In genomic region chr5:141985003-141985402, GRCm38 (mm10) we compare ENCODE assay signal across 9 mouse cellular contexts.
DNase-seq lines count a peak whose midpoint lies in the region; ATAC-seq lines count a peak whose summit lies in the region.
"Had no signal": no experiment of that assay in that cellular context is flagged by ENCODE, and none has a peak within 500 bp of the region (broad histone marks: within the 10 kb centered on the region; RNA-seq: fewer than 3 reads in every experiment).

No protein-coding gene starts in this region.

- 15% methylated on average over 8 of the region's 8 CpGs for WGBS in hindbrain, embryonic 11.5 days
- WGBS in hindbrain, embryonic 13.5 days, result 11% methylated on average over 8 of the region's 8 CpGs
- WGBS in liver, embryonic 11.5 days, result 7% methylated on average over 8 of the region's 8 CpGs

- no peak overlapping the region for H3K9ac ChIP-seq in hindbrain, embryonic 11.5 days (ENCODE audit: low read depth, low read length)
- no peak overlapping the region for H3K9ac ChIP-seq in hindbrain, embryonic 13.5 days
- no peak overlapping the region for H3K9ac ChIP-seq in liver, embryonic 11.5 days (ENCODE audit: low read depth, low read length)
- H3K9ac ChIP-seq: midbrain, embryonic 12.5 days had no signal

- no peaks in the 10 kb centered on the region for H3K27me3 ChIP-seq in hindbrain, embryonic 11.5 days (ENCODE audit: control insufficient read depth, insufficient read depth, low read length)
- no peaks in the 10 kb centered on the region for H3K27me3 ChIP-seq in hindbrain, embryonic 13.5 days
- H3K27me3 ChIP-seq in liver, embryonic 11.5 days (replicated peaks; ENCODE audit: control insufficient read depth, insufficient read depth, low read length), result no peaks in the 10 kb centered on the region

- no peak overlapping the region for H3K27ac ChIP-seq in hindbrain, embryonic 11.5 days (ENCODE audit: low read depth, low read length)
- H3K27ac ChIP-seq in hindbrain, embryonic 13.5 days, result no peak overlapping the region
- no peak overlapping the region for H3K27ac ChIP-seq in liver, embryonic 11.5 days (ENCODE audit: low read depth, low read length)
- H3K27ac ChIP-seq: midbrain, embryonic 12.5 days had no signal

- ATAC-seq in hindbrain, embryonic 11.5 days (ENCODE audit: low FRiP score), result no peak
- ATAC-seq in hindbrain, embryonic 13.5 days (ENCODE audit: low FRiP score), result no peak
- no peak for ATAC-seq in liver, embryonic 11.5 days (replicated peaks; ENCODE audit: low FRiP score)

- no peaks in the 10 kb centered on the region for H3K36me3 ChIP-seq in hindbrain, embryonic 11.5 days (ENCODE audit: control insufficient read depth, insufficient read depth, low read length)
- no peaks in the 10 kb centered on the region for H3K36me3 ChIP-seq in hindbrain, embryonic 13.5 days
- H3K36me3 ChIP-seq in liver, embryonic 11.5 days (ENCODE audit: control insufficient read depth, insufficient read depth, low read length), result no peaks in the 10 kb centered on the region
- H3K36me3 ChIP-seq: midbrain, embryonic 12.5 days had no signal

- peak; percentile 84 for DNase-seq in hindbrain, embryonic 11.5 days (ENCODE audit: low spot score)
- peak; percentile 74 to 91 for DNase-seq in adrenal gland, adult (ENCODE audit: inconsistent age in 2 of 2, low spot score in 1 of 2)
- peak; percentile 72 for DNase-seq in embryo, embryonic 11.5 days (ENCODE audit: low read depth, low spot score)
- peak; percentile 90 for DNase-seq in heart, postnatal 4 days
- DNase-seq in liver, embryonic 11.5 days (ENCODE audit: low spot score), result peak; percentile 46
- peak; percentile 65 for DNase-seq in ovary, postnatal 36 days (ENCODE audit: low spot score)
- DNase-seq in thymus, postnatal 4 days, result peak; percentile 93

- no peak overlapping the region for H3K4me2 ChIP-seq in hindbrain, embryonic 11.5 days (replicated peaks; ENCODE audit: low read depth, low read length)
- no peak overlapping the region for H3K4me2 ChIP-seq in hindbrain, embryonic 13.5 days
- H3K4me2 ChIP-seq in liver, embryonic 11.5 days, result no peak overlapping the region
- H3K4me2 ChIP-seq: midbrain, embryonic 12.5 days had no signal

- H3K4me3 ChIP-seq in hindbrain, embryonic 11.5 days (ENCODE audit: low read depth, low read length), result no peak overlapping the region
- no peak overlapping the region for H3K4me3 ChIP-seq in hindbrain, embryonic 13.5 days
- no peak overlapping the region for H3K4me3 ChIP-seq in liver, embryonic 11.5 days (ENCODE audit: low read depth, low read length)
- H3K4me3 ChIP-seq: midbrain, embryonic 12.5 days had no signal

- no peaks in the 10 kb centered on the region for H3K9me3 ChIP-seq in hindbrain, embryonic 11.5 days (ENCODE audit: control insufficient read depth, low read length)
- H3K9me3 ChIP-seq in hindbrain, embryonic 13.5 days, result no peaks in the 10 kb centered on the region
- no peaks in the 10 kb centered on the region for H3K9me3 ChIP-seq in liver, embryonic 11.5 days (ENCODE audit: control insufficient read depth, low read length)
- H3K9me3 ChIP-seq: midbrain, embryonic 12.5 days had no signal

- no peaks in the 10 kb centered on the region for H3K4me1 ChIP-seq in hindbrain, embryonic 11.5 days (replicated peaks; ENCODE audit: control insufficient read depth, insufficient read depth, low read length)
- no peaks in the 10 kb centered on the region for H3K4me1 ChIP-seq in hindbrain, embryonic 13.5 days (replicated peaks)
- no peaks in the 10 kb centered on the region for H3K4me1 ChIP-seq in liver, embryonic 11.5 days (replicated peaks; ENCODE audit: control insufficient read depth, insufficient read depth, low read length)
- H3K4me1 ChIP-seq: midbrain, embryonic 12.5 days had no signal
